Mouse (Mus musculus) lung, adult 2 months (tissue): ENCODE results near the gene AU040320. TPM values are rescaled to one million over a fixed set of nuclear protein-coding genes. Genes with fewer than 3 reads are reported as not detected.

ENCODE experiments used
- DNase-seq: peaks from one replicate; pipeline ENCODE4 v3.0.0; 2022
- H3K4me1 ChIP-seq: fragments of 200-500 bp; 2 replicates; pipeline ENCODE4 v1.6.1; 2011; ENCODE audit warnings: low read length; ENCODE audit not compliant: control insufficient read depth, insufficient read depth
- H3K4me3 ChIP-seq: fragments of 200-500 bp; replicated peaks from 2 replicates; pipeline ENCODE3; 2011; ENCODE audit warnings: low read depth, mild to moderate bottlenecking, control low read depth, low read length; ENCODE audit errors: extremely low read depth
- CTCF ChIP-seq: fragments of 200-500 bp; IDR thresholded peaks from 2 replicates; pipeline ENCODE4 v1.5.1; 2011; ENCODE audit warnings: mild to moderate bottlenecking, low read length, control low read depth; ENCODE audit not compliant: insufficient read depth
- POLR2A ChIP-seq: fragments of 200-500 bp; IDR thresholded peaks from 2 replicates; pipeline ENCODE4 v1.6.1; 2011; ENCODE audit warnings: low read depth, mild to moderate bottlenecking, control low read depth, low read length, borderline replicate concordance; ENCODE audit errors: extremely low read depth
- WGBS: fragments of 180-500 bp; shearing (Covaris S2); methylation state at CpG from one replicate; pipeline ENCODE4 v1.1.7; 2018; 5-methylcytosine and 5-hydroxymethylcytosine counted together
- polyA plus RNA-seq: library from polyadenylated mRNA; depleted of rRNA; stranded (reverse); fragments of >200 nt; gene quantifications from 2 replicates; pipeline ENCODE4 v1.2.3, GENCODE M21; 2012

AU040320 gene
- polyA plus RNA-seq, 1 experiment = 39.4 TPM

DNA sequence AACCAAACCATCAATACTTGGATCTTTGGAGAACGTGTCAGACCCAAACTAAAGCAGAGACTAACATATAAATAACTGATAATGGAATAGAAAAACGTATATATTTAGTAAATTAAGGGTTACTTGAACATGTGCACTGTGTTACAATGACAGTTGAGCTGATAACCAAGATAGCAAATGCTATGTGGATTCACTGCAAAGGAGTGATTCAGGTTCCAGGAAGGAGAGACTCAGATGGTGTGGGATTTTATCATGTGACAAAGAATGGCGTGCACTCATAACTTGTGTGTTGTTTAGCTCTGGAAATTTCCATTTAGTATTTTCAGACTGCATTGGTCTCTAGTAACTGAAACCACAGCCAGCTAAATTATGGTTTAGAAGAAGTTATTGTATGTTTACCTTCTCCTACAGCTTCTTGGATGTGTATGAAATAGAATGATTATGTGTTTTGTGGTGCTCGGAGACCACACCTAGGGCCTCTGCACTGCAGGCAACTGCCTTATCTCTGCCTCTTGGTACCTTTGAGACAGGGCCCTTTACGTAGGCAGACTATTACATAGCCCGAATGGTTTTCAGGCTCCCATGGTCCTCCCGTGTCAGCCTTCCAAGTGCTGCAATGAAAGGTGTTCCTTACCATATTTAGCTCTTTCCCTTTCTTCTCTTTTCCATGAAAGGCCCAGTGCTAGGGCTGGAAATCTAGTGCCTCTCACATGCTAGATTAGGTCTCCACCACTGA, 53.5 kb downstream of the AU040320 start:
- WGBS = 85% methylated on average over 7 of the region's 7 CpGs
- H3K4me1 ChIP-seq = 0 out of 2 replicates have a peak, but pooled peaks cover 2% of the 10 kb centered on the region
- no peak for DNase-seq
- TF ChIP-seq POLR2A = no peak
- TF ChIP-seq CTCF = no peak
- no peak overlapping the region for H3K4me3 ChIP-seq

DNA sequence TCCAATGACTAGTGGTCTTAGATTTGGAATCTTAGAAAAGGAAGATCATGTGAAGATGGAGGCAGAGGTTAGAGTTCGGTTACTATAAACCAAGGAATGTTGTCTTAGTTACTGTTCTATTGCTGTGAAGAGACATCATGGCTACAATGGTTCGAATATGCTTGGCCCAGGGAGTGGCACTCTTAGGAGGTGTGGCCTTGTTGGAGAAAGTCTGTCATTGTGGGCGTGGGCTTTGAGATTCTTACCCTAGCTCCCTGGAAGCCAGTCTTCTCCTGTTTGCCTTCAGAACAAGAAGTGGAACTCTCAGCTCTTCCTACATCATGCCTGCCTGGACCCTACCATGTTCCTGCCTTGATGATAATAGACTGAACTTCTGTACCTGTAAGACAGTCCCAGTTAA, 57.2 kb downstream of the AU040320 start:
- no peak overlapping the region for H3K4me3 ChIP-seq
- DNase-seq = no peak
- H3K4me1 ChIP-seq = no peaks in the 10 kb centered on the region
- WGBS = 87% methylated on average over 3 of the region's 3 CpGs
- TF ChIP-seq CTCF (no peak), POLR2A (no peak)

DNA sequence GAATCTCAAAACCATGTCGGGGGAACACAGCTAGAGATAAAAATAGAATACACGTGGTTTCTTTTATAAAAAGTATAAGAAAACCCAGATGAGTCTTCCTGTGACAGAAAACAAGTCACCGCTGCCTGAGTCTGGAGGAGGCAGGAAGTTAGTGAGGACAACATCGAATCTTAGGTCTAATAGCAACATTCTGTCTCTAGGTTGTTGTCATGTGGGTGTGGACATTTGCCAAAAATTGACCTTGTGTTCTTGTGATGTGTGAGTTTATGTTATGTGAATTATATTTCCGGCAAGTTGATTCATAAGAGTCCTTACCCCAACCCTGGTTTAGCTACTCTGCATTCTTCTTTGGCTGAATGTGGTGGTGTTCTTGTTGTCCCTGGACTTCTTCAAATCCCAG, 59.9 kb downstream of the AU040320 start:
- DNase-seq = no peak
- 42% methylated on average over 5 of the region's 5 CpGs for WGBS
- TF ChIP-seq POLR2A = no peak
- no peak for TF ChIP-seq CTCF
- Histone ChIP-seq H3K4me3 (no peak overlapping the region), H3K4me1 (no peaks in the 10 kb centered on the region)

DNA sequence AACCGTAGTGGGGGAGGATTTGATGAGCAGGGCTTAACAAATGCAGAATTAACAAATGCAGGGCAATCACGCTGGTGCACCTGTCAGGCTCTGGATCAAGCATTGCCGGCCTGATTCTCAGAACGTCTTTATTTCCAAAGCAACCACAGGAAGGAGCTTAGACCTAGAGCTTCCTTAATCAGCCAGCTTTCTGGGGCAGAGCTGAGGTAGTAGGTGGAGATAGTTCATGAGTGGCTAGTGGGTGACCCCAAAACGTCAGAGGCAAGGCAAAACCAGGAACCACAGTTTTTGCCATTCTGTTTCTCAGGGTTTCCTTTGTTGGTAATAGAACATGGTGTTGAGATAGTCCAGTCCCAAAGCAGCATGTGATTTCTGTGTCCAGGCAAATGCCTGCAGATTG, 61.5 kb downstream of the AU040320 start:
- TF ChIP-seq CTCF (no peak), POLR2A (no peak)
- no peak for DNase-seq
- WGBS = 62% methylated on average over 5 of the region's 5 CpGs

DNA sequence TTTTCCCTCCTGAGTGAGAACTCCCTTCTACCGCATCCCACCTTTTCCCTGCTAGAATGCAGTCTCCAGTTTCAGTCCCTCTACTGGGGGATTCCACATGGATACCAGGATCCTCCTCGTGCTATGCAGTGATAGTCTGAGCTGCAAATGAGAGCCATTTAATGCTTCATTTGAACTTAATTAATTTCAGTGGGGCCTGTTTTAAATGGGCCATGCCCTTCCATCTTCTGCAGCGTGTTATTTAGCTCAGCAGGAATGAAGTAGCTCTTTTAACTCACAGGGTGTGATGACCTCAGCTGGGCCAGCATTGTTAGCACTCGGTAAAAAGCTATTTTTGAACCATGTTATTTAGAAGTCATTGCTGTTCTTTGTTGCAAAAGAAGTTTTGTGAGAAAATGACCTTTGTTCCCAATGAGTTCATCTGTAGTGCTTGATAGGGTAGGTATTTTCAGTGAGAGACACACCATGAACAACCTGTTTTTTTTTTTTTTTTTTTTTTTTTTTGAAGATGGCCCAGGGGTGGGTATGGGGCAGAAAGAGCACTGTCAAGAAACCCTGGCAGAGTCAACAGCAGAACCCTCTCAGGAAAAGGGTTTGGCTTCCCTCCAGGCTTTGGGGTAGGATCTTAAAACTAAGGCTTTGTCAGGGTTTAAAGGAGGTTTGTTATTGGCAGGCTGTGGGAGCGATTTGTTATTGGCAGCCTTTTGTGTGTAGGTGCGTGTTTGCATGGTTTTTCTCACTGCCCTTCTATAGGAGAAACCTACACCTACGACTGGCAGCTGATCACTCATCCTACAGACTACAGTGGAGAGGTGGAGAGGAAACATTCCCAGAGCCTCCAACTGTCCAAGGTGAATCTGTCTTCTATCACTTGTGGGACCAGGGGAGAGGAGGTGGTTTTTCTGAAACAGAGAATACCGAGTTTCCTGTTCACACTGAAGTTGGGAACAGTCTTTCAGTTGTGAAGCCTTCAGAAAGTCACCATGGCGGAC, 69.8 kb downstream of the AU040320 start:
- 80% methylated on average over 9 of the region's 9 CpGs for WGBS
- DNase-seq = no peak
- no peaks in the 10 kb centered on the region for H3K4me1 ChIP-seq
- no peak for TF ChIP-seq CTCF
- TF ChIP-seq POLR2A = no peak
- H3K4me3 ChIP-seq = no peak overlapping the region

More for the DNA sequence above, 61.5 kb downstream of the AU040320 start:
- Histone ChIP-seq H3K4me1 (no peaks in the 10 kb centered on the region), H3K4me3 (no peak overlapping the region)

DNA sequence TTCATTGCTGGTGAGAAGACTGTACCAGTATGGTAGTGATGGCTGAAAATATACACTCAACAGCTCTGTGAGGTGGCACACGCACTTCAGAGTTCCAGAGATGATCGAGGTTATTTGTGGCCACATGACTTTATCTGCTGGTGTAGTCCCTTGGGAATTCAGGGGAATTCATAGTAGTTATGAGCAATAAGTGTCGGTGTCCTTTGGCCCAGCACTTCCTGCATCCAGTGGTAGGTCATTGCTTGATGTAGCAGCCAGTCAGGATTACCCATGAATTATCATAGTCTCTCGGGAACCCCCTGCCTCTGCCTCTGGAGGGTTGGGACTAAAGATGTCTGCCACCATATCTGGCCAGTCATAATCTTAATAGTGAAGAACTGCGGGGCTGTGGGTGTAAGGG, 70.6 kb downstream of the AU040320 start:
- 86% methylated on average over 5 of the region's 5 CpGs for WGBS
- H3K4me1 ChIP-seq = no peaks in the 10 kb centered on the region
- no peak overlapping the region for H3K4me3 ChIP-seq
- no peak for DNase-seq
- TF ChIP-seq POLR2A (no peak), CTCF (no peak)

DNA sequence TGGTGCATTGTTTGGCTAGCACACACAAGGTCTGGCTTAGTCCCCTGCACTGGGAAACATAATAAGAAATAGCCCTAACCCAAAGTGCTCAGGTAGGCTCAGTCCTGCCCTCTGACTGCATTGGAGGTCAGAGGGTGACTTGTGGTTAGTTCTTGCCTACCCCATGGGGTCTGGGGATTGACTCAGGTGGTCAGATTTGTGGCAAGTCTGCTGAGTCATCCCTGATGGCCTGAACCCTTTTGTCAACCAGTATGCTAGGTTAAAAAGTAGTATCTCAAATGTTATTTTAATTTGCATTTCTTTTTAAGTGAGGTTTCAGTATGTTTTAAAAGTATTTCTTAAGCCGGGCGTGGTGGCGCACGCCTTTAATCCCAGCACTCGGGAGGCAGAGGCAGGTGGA, 77.8 kb downstream of the AU040320 start:
- no peak for DNase-seq
- TF ChIP-seq CTCF (no peak), POLR2A (no peak)
- WGBS = 98% methylated on average over 5 of the region's 5 CpGs
- Histone ChIP-seq H3K4me1 (no peaks in the 10 kb centered on the region), H3K4me3 (no peak overlapping the region)

DNA sequence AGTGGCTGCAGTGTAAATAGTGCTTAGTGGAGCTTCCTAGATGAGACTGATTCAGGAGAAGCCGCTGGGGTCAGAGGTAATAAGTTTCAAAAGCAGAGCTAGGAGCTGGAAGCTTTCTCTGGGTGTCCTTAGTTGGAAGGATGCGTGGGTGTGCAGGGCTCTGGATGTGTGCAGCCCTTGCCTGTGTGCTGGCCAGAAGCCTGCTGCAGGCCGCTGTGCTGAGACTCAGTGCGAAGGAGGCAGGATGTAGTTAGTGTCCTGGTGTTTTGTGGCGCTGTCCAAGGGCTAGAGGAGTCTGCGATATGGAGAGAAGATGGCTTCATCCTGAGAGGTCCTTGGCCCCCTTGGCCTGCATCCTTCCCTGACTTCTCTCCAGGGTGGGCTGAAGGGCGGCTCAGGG, 85.5 kb downstream of the AU040320 start:
- no peak for DNase-seq
- 61% methylated on average over 7 of the region's 7 CpGs for WGBS
- Histone ChIP-seq H3K4me3 (no peak overlapping the region), H3K4me1 (no peaks in the 10 kb centered on the region)
- TF ChIP-seq CTCF (no peak), POLR2A (no peak)

DNA sequence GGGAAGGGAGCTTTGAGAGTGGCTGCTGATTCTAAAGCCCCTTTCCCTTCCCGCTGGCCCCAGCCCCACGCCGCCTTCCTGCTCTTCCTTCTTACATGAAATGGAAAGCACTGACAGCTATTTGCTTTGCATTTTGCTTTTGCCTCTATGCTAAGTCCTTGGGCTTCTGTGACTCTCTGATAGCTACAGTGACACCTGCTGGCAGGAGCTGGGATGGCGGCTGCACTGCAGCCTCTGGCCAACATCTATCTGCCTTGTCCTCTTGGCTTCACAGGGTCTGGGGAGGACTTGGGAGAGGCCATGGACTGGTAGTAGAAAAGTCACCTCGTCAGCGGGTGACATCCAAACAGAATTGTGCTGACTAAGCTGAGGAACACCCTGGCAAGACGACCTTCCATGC, 86.5 kb downstream of the AU040320 start:
- TF ChIP-seq POLR2A (no peak), CTCF (peak; percentile 97)

DNA sequence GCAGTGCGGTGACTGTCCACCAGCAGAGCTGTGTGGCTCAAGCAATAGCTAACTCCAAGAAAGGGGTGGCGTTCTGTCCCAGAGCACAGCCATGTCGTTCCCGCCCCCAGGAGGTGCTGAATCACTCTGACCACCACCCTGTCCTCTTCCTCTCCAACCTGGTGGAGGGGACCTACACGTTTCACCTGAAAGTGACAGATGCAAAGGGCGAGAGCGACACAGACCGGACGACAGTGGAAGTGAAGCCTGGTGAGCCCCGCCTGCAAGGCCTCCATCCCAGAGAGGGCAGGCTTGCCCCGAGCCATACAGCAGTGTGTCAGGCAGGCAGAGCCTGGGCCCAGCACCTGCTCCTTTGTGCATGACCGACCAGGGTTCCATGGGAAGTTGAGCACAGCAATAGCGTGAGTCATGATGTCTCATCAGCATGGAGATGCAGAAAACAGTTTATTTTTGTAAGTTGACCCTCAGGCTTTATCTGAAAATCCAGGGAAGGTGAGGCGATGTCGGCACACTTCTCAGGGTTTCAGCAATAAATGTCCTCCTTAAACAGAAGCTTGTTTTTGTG, 87.7 kb downstream of the AU040320 start:
- WGBS = 86% methylated on average over 15 of the region's 15 CpGs
- TF ChIP-seq CTCF (no peak), POLR2A (no peak)
- no peaks in the 10 kb centered on the region for H3K4me1 ChIP-seq
- H3K4me3 ChIP-seq = no peak overlapping the region
- no peak for DNase-seq

More for the DNA sequence above, 86.5 kb downstream of the AU040320 start:
- 16% methylated on average over 7 of the region's 7 CpGs for WGBS
- DNase-seq = peak; percentile 83
- Histone ChIP-seq H3K4me3 (no peak overlapping the region), H3K4me1 (no peaks in the 10 kb centered on the region)

DNA sequence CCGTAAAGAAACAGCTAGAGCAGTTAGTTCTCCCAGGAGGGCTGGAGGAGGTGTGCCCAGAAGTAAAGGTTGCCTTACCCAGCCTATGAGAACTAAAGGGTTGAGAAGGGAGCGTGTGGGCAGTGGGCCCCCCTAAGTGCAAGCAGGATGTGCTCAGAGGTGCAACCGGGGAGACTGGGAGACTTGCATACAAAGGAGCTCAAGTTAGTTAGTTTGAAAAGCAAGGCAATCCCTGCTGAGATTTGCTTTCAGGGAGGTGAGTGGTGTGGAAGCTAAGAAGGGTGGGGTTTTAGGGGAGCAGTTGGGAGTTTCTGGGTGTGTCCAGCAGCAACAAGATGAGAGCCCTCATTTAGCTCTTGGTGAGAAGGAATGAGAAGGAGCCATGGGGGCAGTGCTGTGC, 89.6 kb downstream of the AU040320 start:
- no peaks in the 10 kb centered on the region for H3K4me1 ChIP-seq
- 69% methylated on average over 3 of the region's 3 CpGs for WGBS

More for the DNA sequence above, 89.6 kb downstream of the AU040320 start:
- no peak for TF ChIP-seq POLR2A
- no peak for TF ChIP-seq CTCF
- no peak for DNase-seq
- no peak overlapping the region for H3K4me3 ChIP-seq
